Mouse (Mus musculus): ENCODE results near the gene Fam131b. TPM values are rescaled to one million over a fixed set of nuclear protein-coding genes. Genes with fewer than 3 reads are reported as not detected.

The Fam131b gene
- total and polyA plus RNA-seq, 3 experiments: 0.04 to 0.09 (median 0.05) TPM

- no peaks in the 10 kb centered on the region for H3K9me3 ChIP-seq (replicated peaks; ENCODE audit: low read length)
- H3K27me3 ChIP-seq (replicated peaks): no peaks in the 10 kb centered on the region
- H3K79me2 ChIP-seq (replicated peaks; ENCODE audit: control insufficient read depth, extremely low read depth, insufficient read depth, poor library complexity, severe bottlenecking): no peaks in the 10 kb centered on the region
- H3K27ac ChIP-seq (ENCODE audit: insufficient read depth, low read depth): no peak overlapping the region
- no peak for TF ChIP-seq BHLHE40 (IDR thresholded peaks at IDR 0.05; ENCODE audit: low read depth, low read length)
- TF ChIP-seq TCF12 (IDR thresholded peaks at IDR 0.05; ENCODE audit: low read depth, low read length): no peak
- TF ChIP-seq NRF1 (IDR thresholded peaks at IDR 0.05; ENCODE audit: low read depth, low read length): no peak
- H3K4me1 ChIP-seq (ENCODE audit: control insufficient read depth in 1 of 2, insufficient read depth in 2 of 2): no peaks in the 10 kb centered on the region
- H3K4me2 ChIP-seq (ENCODE audit: insufficient read depth, low read depth, poor library complexity, severe bottlenecking): no peak overlapping the region
- in situ Hi-C loops (cut with MboI; ENCODE audit: low pct_ligation_motif_present, low pct_unique_long_range_greater_than_20kb, low sequenced_read_pairs) (no loop called here), dilution Hi-C loops (cut with MboI; ENCODE audit: extremely low pct_ligation_motif_present, extremely low pct_unique_long_range_greater_than_20kb, low sequenced_read_pairs) (no loop called here)
- no peak overlapping the region for H3K4me3 ChIP-seq (replicated peaks in 1 of 3; ENCODE audit: low read depth in 2 of 3, low read length in 2 of 3, poor library complexity in 1 of 3)
- H3K36me3 ChIP-seq (replicated peaks in 1 of 2; ENCODE audit: control insufficient read depth in 1 of 2, insufficient read depth in 1 of 2, low read length in 1 of 2): peaks cover 0 to 6% of the 10 kb centered on the region in 2 experiments
- no peak for DNase-seq (ENCODE audit: extremely low read depth)
- H3K9ac ChIP-seq (ENCODE audit: insufficient read depth, low read depth): no peak overlapping the region
These were observed 39.6 kb upstream of the Fam131b start for GRCm38 (mm10) chr6:42364066-42364465.

GRCm38 (mm10) chr6:42362974-42363373, 38.5 kb upstream of the Fam131b start:
- no peaks in the 10 kb centered on the region for H3K4me1 ChIP-seq (ENCODE audit: control insufficient read depth in 1 of 2, insufficient read depth in 2 of 2)
- dilution Hi-C loops (cut with MboI; ENCODE audit: extremely low pct_ligation_motif_present, extremely low pct_unique_long_range_greater_than_20kb, low sequenced_read_pairs): no loop called here

GRCm38 (mm10) chr6:42362497-42362896, 38.1 kb upstream of the Fam131b start:
- no peak overlapping the region for H3K27ac ChIP-seq (ENCODE audit: insufficient read depth, low read depth)
- peaks cover 2 to 17% of the 10 kb centered on the region in 2 experiments for H3K36me3 ChIP-seq (replicated peaks in 1 of 2; ENCODE audit: control insufficient read depth in 1 of 2, insufficient read depth in 1 of 2, low read length in 1 of 2)
- no peaks in the 10 kb centered on the region for H3K4me1 ChIP-seq (ENCODE audit: control insufficient read depth in 1 of 2, insufficient read depth in 2 of 2)
- no peaks in the 10 kb centered on the region for H3K9me3 ChIP-seq (replicated peaks; ENCODE audit: low read length)
- H3K27me3 ChIP-seq (replicated peaks): no peaks in the 10 kb centered on the region
- dilution Hi-C loops (cut with MboI; ENCODE audit: extremely low pct_ligation_motif_present, extremely low pct_unique_long_range_greater_than_20kb, low sequenced_read_pairs): no loop called here
- in situ Hi-C loops (cut with MboI; ENCODE audit: low pct_ligation_motif_present, low pct_unique_long_range_greater_than_20kb, low sequenced_read_pairs): no loop called here
- TF ChIP-seq MAFK (IDR thresholded peaks at IDR 0.05; ENCODE audit: insufficient replicate concordance, low read length): no peak
- no peak for TF ChIP-seq MAZ (IDR thresholded peaks at IDR 0.05; ENCODE audit: low read depth, low read length)
- TF ChIP-seq POLR2A (IDR thresholded peaks at IDR 0.05; ENCODE audit: low read depth, low read length): no peak
- no peak overlapping the region for H3K9ac ChIP-seq (ENCODE audit: insufficient read depth, low read depth)
- H3K4me3 ChIP-seq (replicated peaks in 1 of 3; ENCODE audit: low read depth in 2 of 3, low read length in 2 of 3, poor library complexity in 1 of 3): no peak overlapping the region
- DNase-seq (ENCODE audit: extremely low read depth): no peak
- H3K4me2 ChIP-seq (ENCODE audit: insufficient read depth, low read depth, poor library complexity, severe bottlenecking): no peak overlapping the region
- H3K79me2 ChIP-seq (replicated peaks; ENCODE audit: control insufficient read depth, extremely low read depth, insufficient read depth, poor library complexity, severe bottlenecking): no peaks in the 10 kb centered on the region

More at GRCm38 (mm10) chr6:42362974-42363373, 38.5 kb upstream of the Fam131b start:
- no peak overlapping the region for H3K4me3 ChIP-seq (replicated peaks in 1 of 3; ENCODE audit: low read depth in 2 of 3, low read length in 2 of 3, poor library complexity in 1 of 3)
- H3K27me3 ChIP-seq (replicated peaks): no peaks in the 10 kb centered on the region
- no peak overlapping the region for H3K9ac ChIP-seq (ENCODE audit: insufficient read depth, low read depth)
- H3K27ac ChIP-seq (ENCODE audit: insufficient read depth, low read depth): no peak overlapping the region
- in situ Hi-C loops (cut with MboI; ENCODE audit: low pct_ligation_motif_present, low pct_unique_long_range_greater_than_20kb, low sequenced_read_pairs): no loop called here
- no peaks in the 10 kb centered on the region for H3K79me2 ChIP-seq (replicated peaks; ENCODE audit: control insufficient read depth, extremely low read depth, insufficient read depth, poor library complexity, severe bottlenecking)
- TF ChIP-seq ZC3H11A (IDR thresholded peaks at IDR 0.05; ENCODE audit: low read depth, low read length) (no peak), ZMIZ1 (IDR thresholded peaks at IDR 0.05; ENCODE audit: low read depth, low read length) (no peak), E2F4 (IDR thresholded peaks at IDR 0.05; ENCODE audit: insufficient replicate concordance, low read depth, low read length) (no peak), SMC3 (IDR thresholded peaks at IDR 0.05; ENCODE audit: low read depth, low read length) (no peak), ZKSCAN1 (IDR thresholded peaks at IDR 0.05; ENCODE audit: borderline replicate concordance, low read depth, low read length) (no peak), RAD21 (IDR thresholded peaks at IDR 0.05; ENCODE audit: low read depth, low read length) (no peak), PAX5 (IDR thresholded peaks at IDR 0.05; ENCODE audit: low read length) (no peak), CHD2 (IDR thresholded peaks at IDR 0.05; ENCODE audit: low read length) (no peak), MAX (IDR thresholded peaks at IDR 0.05; ENCODE audit: low read length) (no peak), JUN (IDR thresholded peaks at IDR 0.05; ENCODE audit: insufficient read depth, low read depth, low read length) (no peak), ZNF384 (IDR thresholded peaks at IDR 0.05; ENCODE audit: low read depth, low read length) (no peak), CHD1 (IDR thresholded peaks at IDR 0.05; ENCODE audit: low read depth, low read length) (no peak)
- H3K4me2 ChIP-seq (ENCODE audit: insufficient read depth, low read depth, poor library complexity, severe bottlenecking): no peak overlapping the region
- H3K36me3 ChIP-seq (replicated peaks in 1 of 2; ENCODE audit: control insufficient read depth in 1 of 2, insufficient read depth in 1 of 2, low read length in 1 of 2): peaks cover under 1 to 12% of the 10 kb centered on the region in 2 experiments
- no peaks in the 10 kb centered on the region for H3K9me3 ChIP-seq (replicated peaks; ENCODE audit: low read length)
- DNase-seq (ENCODE audit: extremely low read depth): no peak
